Mouse (Mus musculus): ENCODE measurements around the gene Snx25. TPM values are rescaled to one million over a fixed set of nuclear protein-coding genes. Genes with fewer than 3 reads are reported as not detected.

Gene Snx25
- polyA plus RNA-seq, 1 experiment from 2014 or later: 14.4 TPM

DNA sequence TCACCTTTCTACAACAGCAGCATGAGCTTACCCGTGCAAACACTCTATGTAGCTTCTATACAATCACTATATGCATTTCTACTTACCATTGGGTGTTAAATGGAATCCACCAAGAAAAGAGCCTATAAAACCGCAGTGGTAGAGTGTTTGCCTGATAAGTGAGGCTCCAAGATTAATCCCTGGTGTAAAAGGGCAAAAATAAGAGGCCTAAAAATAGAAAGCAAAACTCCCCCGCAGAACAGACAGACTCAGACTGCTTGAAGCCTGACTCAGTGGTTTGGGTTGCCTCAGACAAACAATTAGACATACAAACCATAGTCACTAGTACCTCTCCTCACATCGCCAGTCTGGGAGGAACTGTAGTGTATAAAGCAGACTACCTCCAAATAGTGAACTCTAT, 146.4 kb downstream of the Snx25 start, which contains the start of gene Ankrd37:
Ankrd37 (minus strand) TSS at position 112 of the 400 bp plus-strand sequence.
- Histone ChIP-seq H3K9ac (no peak within 1 kb of the TSS), H3K4me1 (replicated peaks; ENCODE audit: control insufficient read depth, insufficient read depth, low read length) (peaks cover 3% of the 10 kb centered on the region; the same call in 1 of the 2 replicates), H3K27me3 (ENCODE audit: control insufficient read depth, insufficient read depth, low read length) (no peaks in the 10 kb centered on the region), H3K27ac (no peak within 1 kb of the TSS), H3K36me3 (replicated peaks; ENCODE audit: control insufficient read depth, insufficient read depth) (no peaks in the 10 kb centered on the region), H3K4me3 (replicated peaks; ENCODE audit: low read length) (no peak within 1 kb of the TSS), H3K4me2 (replicated peaks) (no peak within 1 kb of the TSS), H3K9me3 (ENCODE audit: control insufficient read depth, low read length) (no peaks in the 10 kb centered on the region)
- no peak for DNase-seq (ENCODE audit: low spot score)
- WGBS: 83% methylated on average over 4 of the region's 4 CpGs
- ATAC-seq (ENCODE audit: low FRiP score): no peak

DNA sequence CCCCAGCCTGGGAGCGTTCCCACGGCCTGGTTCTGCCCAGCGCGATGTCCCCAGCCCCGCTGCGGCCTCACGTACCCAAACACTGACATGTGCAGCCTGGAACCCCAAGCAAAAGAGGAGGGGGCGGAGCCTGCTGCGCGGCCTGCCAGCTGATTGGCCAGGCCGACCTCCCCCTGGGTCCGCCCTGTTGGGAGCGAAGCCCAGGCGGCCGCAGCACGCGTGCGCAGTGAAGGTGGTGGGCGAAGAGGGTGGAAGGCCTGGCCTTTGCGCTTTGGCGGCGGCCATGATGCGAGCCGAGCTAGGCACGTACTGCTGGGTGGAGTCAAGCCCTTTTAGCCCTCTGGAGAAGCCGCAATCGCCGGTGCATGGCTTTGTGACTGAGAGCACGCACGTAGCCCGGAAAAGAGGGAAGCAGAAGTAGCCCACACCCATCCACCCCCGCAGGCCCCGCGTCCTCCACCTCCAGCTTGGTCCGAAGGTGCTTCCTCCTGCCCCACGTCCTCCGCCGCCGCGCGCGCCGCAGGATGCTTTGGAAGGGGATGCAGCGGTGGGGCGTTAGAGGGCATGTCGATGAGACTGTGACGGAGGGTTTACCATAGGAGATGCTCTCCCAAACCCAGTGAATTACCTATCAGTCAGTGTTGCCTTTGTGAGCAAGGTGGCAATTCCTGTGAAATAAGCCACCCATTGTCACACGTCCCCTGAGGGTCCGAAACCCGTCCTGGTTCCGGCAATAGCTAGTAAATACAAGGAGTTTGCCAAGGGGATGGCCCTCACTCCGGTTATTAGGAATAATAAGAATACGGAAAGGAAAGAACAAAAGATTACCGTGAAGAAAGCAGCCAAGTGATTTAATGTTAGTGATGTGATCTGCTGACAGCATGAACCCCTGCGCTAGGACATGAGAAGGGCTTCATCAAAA, 151.9 kb downstream of the Snx25 start:
- H3K4me2 ChIP-seq (replicated peaks): peak overlapping the region; percentile 72
- H3K9me3 ChIP-seq (ENCODE audit: control insufficient read depth, low read length): no peaks in the 10 kb centered on the region
- DNase-seq (ENCODE audit: low spot score) (peak; percentile 97), ATAC-seq (ENCODE audit: low FRiP score) (peak; percentile 99)
- 3% methylated on average over 55 of the region's 55 CpGs for WGBS
- H3K36me3 ChIP-seq (replicated peaks; ENCODE audit: control insufficient read depth, insufficient read depth): peaks cover 26% of the 10 kb centered on the region
- peak overlapping the region; percentile 50 for H3K4me3 ChIP-seq (replicated peaks; ENCODE audit: low read length)
- peak overlapping the region; percentile 99 for H3K27ac ChIP-seq
- H3K9ac ChIP-seq: peak overlapping the region; percentile 86
- H3K27me3 ChIP-seq (ENCODE audit: control insufficient read depth, insufficient read depth, low read length): no peaks in the 10 kb centered on the region
- H3K4me1 ChIP-seq (replicated peaks; ENCODE audit: control insufficient read depth, insufficient read depth, low read length): peaks cover 11% of the 10 kb centered on the region

DNA sequence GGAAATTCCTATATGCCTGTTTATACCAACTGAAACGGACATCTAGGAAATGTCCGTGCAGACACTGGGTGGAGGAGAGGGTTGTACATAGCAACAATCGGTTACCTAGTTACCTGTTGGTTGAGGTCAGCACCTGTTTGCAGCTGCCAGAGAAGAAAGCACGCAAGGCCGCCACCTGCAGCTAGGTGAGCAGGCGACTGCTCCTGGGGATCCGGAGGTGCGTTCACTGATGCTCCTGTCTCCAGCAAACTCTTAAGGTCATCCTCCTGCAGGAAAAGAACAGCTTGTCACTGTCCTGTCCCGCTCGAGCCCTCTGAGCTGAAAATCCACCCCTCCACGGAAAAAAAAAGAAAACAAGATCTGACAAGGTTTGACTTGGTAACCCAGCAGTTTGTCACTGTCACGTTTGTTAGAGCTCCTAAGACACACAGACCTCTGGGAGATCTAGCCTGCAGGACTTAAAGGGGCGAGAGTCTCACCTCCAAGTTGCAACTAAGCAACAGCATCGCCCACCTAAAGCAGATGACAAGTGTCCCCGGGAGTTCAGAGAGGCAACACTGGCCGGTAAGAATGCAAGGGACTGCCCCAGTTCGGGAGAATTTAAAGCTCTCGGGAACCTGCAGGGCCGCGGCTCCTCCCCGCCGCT, 152.7 kb downstream of the Snx25 start, which contains the start of gene Lrp2bp:
Lrp2bp (plus strand) TSS at position 166 of the 646 bp plus-strand sequence.
- WGBS: 3% methylated on average over 22 of the region's 22 CpGs
- no peaks in the 10 kb centered on the region for H3K27me3 ChIP-seq (ENCODE audit: control insufficient read depth, insufficient read depth, low read length)
- H3K9ac ChIP-seq: peak within 1 kb of the TSS; percentile 86
- H3K27ac ChIP-seq: peak within 1 kb of the TSS; percentile 99
- H3K9me3 ChIP-seq (ENCODE audit: control insufficient read depth, low read length): no peaks in the 10 kb centered on the region
- H3K4me3 ChIP-seq (replicated peaks; ENCODE audit: low read length): peak within 1 kb of the TSS; percentile 50
- H3K4me2 ChIP-seq (replicated peaks): peak within 1 kb of the TSS; percentile 72
- 0 out of 2 replicates have a peak, but pooled peaks have one; percentile 2 for ATAC-seq (ENCODE audit: low FRiP score)
- DNase-seq (ENCODE audit: low spot score): peak; percentile 29
- peaks cover 11% of the 10 kb centered on the region for H3K4me1 ChIP-seq (replicated peaks; ENCODE audit: control insufficient read depth, insufficient read depth, low read length)
- peaks cover 26% of the 10 kb centered on the region for H3K36me3 ChIP-seq (replicated peaks; ENCODE audit: control insufficient read depth, insufficient read depth)

DNA sequence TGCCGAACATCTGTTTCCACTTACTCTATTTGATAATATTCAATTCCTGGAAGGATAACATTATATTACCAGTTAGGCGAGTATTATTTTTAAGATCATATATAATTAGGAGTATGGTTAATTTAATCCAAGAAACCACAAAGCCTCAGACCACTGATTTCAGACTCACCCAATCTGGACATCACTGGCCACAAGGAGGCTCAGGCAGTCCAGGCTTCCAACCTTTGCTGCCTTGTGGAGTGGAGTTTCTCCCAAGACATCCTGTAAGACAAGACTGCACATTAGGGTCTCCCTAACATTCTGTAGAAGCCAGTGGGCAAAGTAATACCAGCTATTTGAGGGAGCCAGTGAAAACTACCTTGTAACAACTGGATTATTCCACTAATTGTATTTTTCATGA, 153.7 kb downstream of the Snx25 start:
- no peak overlapping the region for H3K4me3 ChIP-seq (replicated peaks; ENCODE audit: low read length)

GRCm38 (mm10) chr8:45995576-45995975, 156.4 kb downstream of the Snx25 start:
- 88% methylated on average over 3 of the region's 3 CpGs for WGBS
- no peaks in the 10 kb centered on the region for H3K27me3 ChIP-seq (ENCODE audit: control insufficient read depth, insufficient read depth, low read length)
- peaks cover 8% of the 10 kb centered on the region for H3K4me1 ChIP-seq (replicated peaks; ENCODE audit: control insufficient read depth, insufficient read depth, low read length)
- H3K27ac ChIP-seq: no peak overlapping the region
- H3K4me3 ChIP-seq (replicated peaks; ENCODE audit: low read length): no peak overlapping the region
- H3K36me3 ChIP-seq (replicated peaks; ENCODE audit: control insufficient read depth, insufficient read depth): peaks cover 35% of the 10 kb centered on the region
- no peak overlapping the region for H3K9ac ChIP-seq
- no peak overlapping the region for H3K4me2 ChIP-seq (replicated peaks)
- no peaks in the 10 kb centered on the region for H3K9me3 ChIP-seq (ENCODE audit: control insufficient read depth, low read length)
- ATAC-seq (ENCODE audit: low FRiP score): no peak
- DNase-seq (ENCODE audit: low spot score): no peak

More for the DNA sequence above, 153.7 kb downstream of the Snx25 start:
- WGBS: 95% methylated on average over 2 of the region's 2 CpGs
- ATAC-seq (ENCODE audit: low FRiP score): no peak
- H3K27me3 ChIP-seq (ENCODE audit: control insufficient read depth, insufficient read depth, low read length): no peaks in the 10 kb centered on the region
- peak overlapping the region; percentile 72 for H3K4me2 ChIP-seq (replicated peaks)
- no peaks in the 10 kb centered on the region for H3K9me3 ChIP-seq (ENCODE audit: control insufficient read depth, low read length)
- H3K4me1 ChIP-seq (replicated peaks; ENCODE audit: control insufficient read depth, insufficient read depth, low read length): peaks cover 11% of the 10 kb centered on the region
- peaks cover 35% of the 10 kb centered on the region for H3K36me3 ChIP-seq (replicated peaks; ENCODE audit: control insufficient read depth, insufficient read depth)
- H3K9ac ChIP-seq: no peak overlapping the region
- H3K27ac ChIP-seq: no peak overlapping the region
- no peak for DNase-seq (ENCODE audit: low spot score)

- ATAC-seq (ENCODE audit: low FRiP score): no peak
- Histone ChIP-seq H3K36me3 (replicated peaks; ENCODE audit: control insufficient read depth, insufficient read depth) (peaks cover 35% of the 10 kb centered on the region), H3K9me3 (ENCODE audit: control insufficient read depth, low read length) (no peaks in the 10 kb centered on the region), H3K4me3 (replicated peaks; ENCODE audit: low read length) (no peak overlapping the region), H3K27ac (no peak overlapping the region), H3K4me1 (replicated peaks; ENCODE audit: control insufficient read depth, insufficient read depth, low read length) (peaks cover 4% of the 10 kb centered on the region; the same call in 1 of the 2 replicates), H3K9ac (no peak overlapping the region), H3K27me3 (ENCODE audit: control insufficient read depth, insufficient read depth, low read length) (no peaks in the 10 kb centered on the region), H3K4me2 (replicated peaks) (no peak overlapping the region)
- 97% methylated on average over 2 of the region's 2 CpGs for WGBS
- no peak for DNase-seq (ENCODE audit: low spot score)
These were observed 157.8 kb downstream of the Snx25 start for GRCm38 (mm10) chr8:45994111-45994510.

DNA sequence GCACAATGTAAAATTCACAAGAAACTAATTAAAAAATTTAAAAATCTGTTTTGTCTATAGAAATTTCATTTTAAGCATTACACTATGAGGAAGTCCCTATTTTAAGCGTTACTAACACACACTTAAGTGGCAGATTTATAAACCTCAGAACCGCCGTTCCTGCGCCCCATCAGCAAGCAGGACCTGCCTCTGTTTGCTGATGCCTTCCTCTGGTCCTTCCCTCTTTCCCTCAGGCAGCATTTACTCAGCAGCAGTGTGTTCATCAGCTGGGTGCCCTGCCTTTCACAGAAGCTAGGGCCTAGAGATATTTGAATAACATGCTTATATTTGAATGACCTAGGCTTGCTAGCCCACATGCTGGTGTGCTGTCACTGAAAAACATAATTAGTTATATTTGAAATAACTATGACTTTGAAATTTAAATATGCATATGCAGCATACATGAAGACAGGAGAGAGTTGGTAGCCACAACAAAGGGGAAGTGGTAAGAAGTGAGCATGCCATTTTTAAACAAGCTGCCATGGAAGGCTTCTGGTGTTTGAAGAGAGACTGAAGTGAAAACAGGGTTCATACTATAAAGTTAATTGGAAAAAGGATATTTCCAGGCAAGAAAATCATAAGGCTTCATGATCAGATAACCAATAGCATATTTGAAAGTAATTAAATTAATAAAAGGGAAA, 161.2 kb downstream of the Snx25 start:
- Histone ChIP-seq H3K9ac (no peak overlapping the region), H3K27ac (no peak overlapping the region), H3K36me3 (replicated peaks; ENCODE audit: control insufficient read depth, insufficient read depth) (peaks cover 32% of the 10 kb centered on the region), H3K4me2 (replicated peaks) (no peak overlapping the region), H3K4me3 (replicated peaks; ENCODE audit: low read length) (no peak overlapping the region), H3K27me3 (ENCODE audit: control insufficient read depth, insufficient read depth, low read length) (no peaks in the 10 kb centered on the region), H3K9me3 (ENCODE audit: control insufficient read depth, low read length) (no peaks in the 10 kb centered on the region), H3K4me1 (replicated peaks; ENCODE audit: control insufficient read depth, insufficient read depth, low read length) (no peaks in the 10 kb centered on the region)
- no peak for ATAC-seq (ENCODE audit: low FRiP score)
- DNase-seq (ENCODE audit: low spot score): no peak
- WGBS: 94% methylated on average over 4 of the region's 4 CpGs

GRCm38 (mm10) chr8:45988189-45988588, 163.8 kb downstream of the Snx25 start:
- no peaks in the 10 kb centered on the region for H3K4me1 ChIP-seq (replicated peaks; ENCODE audit: control insufficient read depth, insufficient read depth, low read length)
- H3K27ac ChIP-seq: no peak overlapping the region
- H3K9ac ChIP-seq: no peak overlapping the region
- H3K9me3 ChIP-seq (ENCODE audit: control insufficient read depth, low read length): no peaks in the 10 kb centered on the region
- H3K36me3 ChIP-seq (replicated peaks; ENCODE audit: control insufficient read depth, insufficient read depth): peaks cover 35% of the 10 kb centered on the region
- H3K4me2 ChIP-seq (replicated peaks): no peak overlapping the region
- no peak for DNase-seq (ENCODE audit: low spot score)
- 75% methylated on average over 2 of the region's 2 CpGs for WGBS
- no peaks in the 10 kb centered on the region for H3K27me3 ChIP-seq (ENCODE audit: control insufficient read depth, insufficient read depth, low read length)
- no peak overlapping the region for H3K4me3 ChIP-seq (replicated peaks; ENCODE audit: low read length)
- no peak for ATAC-seq (ENCODE audit: low FRiP score)

DNA sequence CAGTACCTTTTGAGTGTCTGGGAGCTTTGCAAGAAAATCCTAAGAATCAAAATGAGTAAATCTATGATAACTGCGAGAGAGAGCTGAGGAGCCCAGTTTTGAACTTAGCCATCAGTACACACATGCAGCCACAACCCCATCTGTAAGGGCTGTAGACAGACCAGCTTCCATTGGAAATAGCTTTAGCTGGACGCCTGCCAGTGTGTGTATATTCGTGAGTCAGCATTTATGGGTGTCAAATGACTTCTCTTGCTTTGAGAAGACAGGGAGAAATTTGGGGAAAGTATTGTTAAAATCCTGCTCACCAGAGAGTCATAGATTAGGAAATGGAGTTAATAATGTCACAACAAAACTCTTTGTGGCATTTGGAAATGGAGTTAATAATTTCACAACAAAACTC, 165.3 kb downstream of the Snx25 start:
- Histone ChIP-seq H3K36me3 (replicated peaks; ENCODE audit: control insufficient read depth, insufficient read depth) (peaks cover 50% of the 10 kb centered on the region), H3K4me1 (replicated peaks; ENCODE audit: control insufficient read depth, insufficient read depth, low read length) (no peaks in the 10 kb centered on the region), H3K4me3 (replicated peaks; ENCODE audit: low read length) (no peak overlapping the region), H3K27me3 (ENCODE audit: control insufficient read depth, insufficient read depth, low read length) (no peaks in the 10 kb centered on the region), H3K4me2 (replicated peaks) (no peak overlapping the region), H3K9me3 (ENCODE audit: control insufficient read depth, low read length) (no peaks in the 10 kb centered on the region), H3K27ac (no peak overlapping the region), H3K9ac (no peak overlapping the region)
- ATAC-seq (ENCODE audit: low FRiP score) (no peak), DNase-seq (ENCODE audit: low spot score) (no peak)
- 89% methylated on average over 3 of the region's 3 CpGs for WGBS
